Mouse (Mus musculus) adipose tissue, adult 10 weeks (tissue): ENCODE results near the gene Flrt1. TPM values are rescaled to one million over a fixed set of nuclear protein-coding genes. Genes with fewer than 3 reads are reported as not detected.

ENCODE experiments used
- polyA plus RNA-seq: library from polyadenylated mRNA; stranded (reverse); fragments of 350-450 nt; fragmentation: Illumina TruSeq; extraction: RNeasy Lipid Tissue Mini Kit (QIAGEN cat#74804); gene quantifications from one replicate; pipeline ENCODE4 v1.2.3, GENCODE M21; 2014; ENCODE audit warnings: low read depth, low replicate concordance

Gene Flrt1
- 0.72 TPM for polyA plus RNA-seq

DNA sequence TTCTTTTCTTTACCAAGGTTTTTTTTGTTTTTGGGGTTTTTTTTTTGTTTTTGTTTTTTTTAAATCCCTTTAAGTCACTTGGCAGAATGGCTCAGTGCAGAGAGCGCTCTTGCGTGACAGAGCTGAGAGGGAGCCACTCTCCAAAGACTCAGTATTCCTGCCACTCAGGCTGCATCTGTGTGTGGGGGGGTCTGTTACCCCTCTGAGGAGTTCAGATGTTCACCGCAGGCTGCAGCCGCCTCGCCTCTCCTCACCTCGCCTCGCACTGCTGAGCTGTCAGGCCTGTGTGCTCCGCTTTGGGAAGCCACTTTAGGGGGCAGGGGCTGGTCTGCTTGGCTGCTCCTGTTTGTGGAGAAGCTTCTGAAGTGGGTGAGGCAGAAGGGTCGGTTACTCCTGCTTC lies at the start of gene Flrt1:
Flrt1 (minus strand) TSS at position 186 of the 400 bp plus-strand sequence.

DNA sequence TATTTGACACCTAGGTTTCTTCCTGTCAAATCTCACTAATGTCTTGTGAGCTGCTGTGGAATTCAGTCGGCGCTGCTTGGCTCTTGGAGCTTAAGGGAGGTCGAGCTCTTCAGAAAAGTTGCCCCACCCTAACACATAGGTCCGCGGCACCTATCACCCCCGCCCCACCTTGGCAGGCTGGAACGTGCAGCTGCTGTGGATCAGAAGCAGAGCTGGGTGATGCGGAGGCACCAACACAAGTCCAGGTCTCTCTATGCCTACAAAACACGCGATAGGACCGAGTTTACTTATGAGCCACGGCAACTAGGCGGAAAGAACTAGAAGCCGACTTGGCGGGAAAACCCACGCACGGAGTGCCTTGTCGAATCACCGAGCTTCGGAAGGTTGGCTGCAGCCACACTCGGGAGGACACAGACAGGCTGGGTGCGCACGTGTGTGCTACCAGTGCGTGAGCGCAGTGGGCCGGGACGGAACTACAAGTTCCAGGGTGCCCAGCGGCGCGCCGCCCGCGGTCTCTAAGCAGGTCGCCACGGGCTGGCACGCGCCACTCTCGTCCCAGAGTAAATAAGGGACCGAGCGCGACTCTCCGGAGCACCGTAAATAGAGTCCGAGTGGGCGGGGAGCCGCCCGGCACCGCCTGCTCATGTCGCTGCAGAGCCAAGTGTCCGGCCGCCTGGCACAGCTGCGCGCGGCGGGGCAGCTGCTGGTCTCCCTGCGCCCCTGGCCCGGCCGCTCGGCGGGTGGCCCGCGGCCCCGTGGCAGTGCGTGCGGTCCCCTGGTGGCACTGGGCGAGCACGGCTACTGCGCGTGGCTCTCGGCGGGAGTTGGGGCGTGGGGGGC lies 49.1 kb downstream of the Flrt1 start, which contains the start of gene Macrod1:
Macrod1 (plus strand) TSS at position 563 of the 840 bp plus-strand sequence.

Other genes starting within 250 kb of the Flrt1 start
- gene Ccdc88b, start 247.5 kb downstream of the Flrt1 start, polyA plus RNA-seq: 2.5 TPM
- gene Trmt112, start 196.0 kb downstream of the Flrt1 start, polyA plus RNA-seq: 56.4 TPM
- 299 TPM for gene Prdx5, start 195.6 kb downstream of the Flrt1 start, polyA plus RNA-seq
- 28.7 TPM for gene Esrra, start 183.9 kb downstream of the Flrt1 start, polyA plus RNA-seq
- 10.1 TPM for gene Catsperz, start 180.3 kb downstream of the Flrt1 start, polyA plus RNA-seq
- 0.31 TPM for gene Kcnk4, start 171.2 kb downstream of the Flrt1 start, polyA plus RNA-seq
- gene Bad, start 163.9 kb downstream of the Flrt1 start, polyA plus RNA-seq: 54.0 TPM
- gene Gpr137, start 163.2 kb downstream of the Flrt1 start, polyA plus RNA-seq: 57.9 TPM
- 81.3 TPM for gene Ppp1r14b, start 130.8 kb downstream of the Flrt1 start, polyA plus RNA-seq
- gene Plcb3, start 129.3 kb downstream of the Flrt1 start, polyA plus RNA-seq: 38.0 TPM
- gene Fkbp2, start 125.2 kb downstream of the Flrt1 start, polyA plus RNA-seq: 204 TPM
- gene Vegfb, start 118.1 kb downstream of the Flrt1 start, polyA plus RNA-seq: 60.0 TPM
- gene Dnajc4, start 113.2 kb downstream of the Flrt1 start, polyA plus RNA-seq: 40.7 TPM
- gene Nudt22, start 109.6 kb downstream of the Flrt1 start, polyA plus RNA-seq: 23.3 TPM
- gene Trpt1, start 109.6 kb downstream of the Flrt1 start, polyA plus RNA-seq: 11.9 TPM
- 10.2 TPM for gene Fermt3, start 86.3 kb downstream of the Flrt1 start, polyA plus RNA-seq
- 65.5 TPM for gene Stip1, start 65.8 kb downstream of the Flrt1 start, polyA plus RNA-seq
- 26.8 TPM for gene Macrod1, start 48.9 kb downstream of the Flrt1 start, polyA plus RNA-seq
- 73.7 TPM for gene Otub1, start 100.6 kb upstream of the Flrt1 start, polyA plus RNA-seq
- gene Cox8a, start 111.9 kb upstream of the Flrt1 start, polyA plus RNA-seq: 781 TPM
- 31.2 TPM for gene Naa40, start 135.5 kb upstream of the Flrt1 start, polyA plus RNA-seq
- 8.1 TPM for gene Rcor2, start 161.6 kb upstream of the Flrt1 start, polyA plus RNA-seq
- gene Mark2, start 236.1 kb upstream of the Flrt1 start, polyA plus RNA-seq: 49.5 TPM